Mouse (Mus musculus) cerebellum, postnatal 14 days (tissue): ENCODE measurements around the gene Phactr3.
"Not testable (repeated sequence)": the region's sequence is repeated elsewhere in the genome, so short reads cannot be mapped to it uniquely, and the experiment has no call there.

Source experiments
- DNase-seq, 2 experiments: peaks; one replicate each; pipeline ENCODE4 v3.0.0; 2021; ENCODE audit warnings: mixed read lengths in 2 of 2

The Phactr3 gene

DNA sequence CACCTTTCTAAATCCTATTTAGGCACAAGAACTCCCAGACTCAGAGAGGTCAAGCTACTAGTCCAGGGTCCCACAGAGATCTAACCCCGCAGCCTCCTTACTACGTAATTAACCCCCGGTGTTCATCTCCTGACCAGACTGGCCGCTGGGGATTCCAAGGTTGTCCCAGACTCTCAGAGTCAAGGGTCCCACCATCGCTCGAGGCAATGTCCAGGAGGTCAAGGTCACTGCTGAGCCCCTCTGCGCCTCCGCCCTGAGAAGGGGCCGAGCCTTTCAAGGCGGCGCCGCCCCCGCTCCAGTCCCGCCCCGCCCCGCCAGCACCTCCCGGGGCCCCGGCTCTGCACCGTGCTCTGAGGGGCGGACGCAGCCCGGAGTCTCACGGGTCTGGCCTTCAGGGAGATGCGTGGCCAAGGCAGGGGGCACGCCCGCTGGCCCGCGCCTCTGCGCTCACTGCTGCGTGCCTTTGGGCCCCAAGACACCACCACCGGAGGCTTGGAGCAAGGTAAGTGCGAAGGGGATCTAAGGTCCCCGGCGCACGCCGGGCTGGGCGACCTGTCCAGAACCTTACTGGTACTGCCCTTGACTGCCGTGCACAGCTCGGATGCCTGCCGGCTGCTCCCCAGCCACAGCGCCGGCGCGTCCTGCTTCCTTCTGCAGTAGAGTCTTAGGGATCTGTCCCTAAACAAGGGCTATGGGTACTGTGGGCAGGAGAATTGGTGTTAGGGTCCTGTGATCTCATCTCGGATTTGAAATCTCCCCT, at the start of gene Phactr3:
Gene Phactr3, plus strand, starts transcription at position 175 of the 760 bp plus-strand sequence.
- DNase-seq = peak; percentile 57 to 58

DNA sequence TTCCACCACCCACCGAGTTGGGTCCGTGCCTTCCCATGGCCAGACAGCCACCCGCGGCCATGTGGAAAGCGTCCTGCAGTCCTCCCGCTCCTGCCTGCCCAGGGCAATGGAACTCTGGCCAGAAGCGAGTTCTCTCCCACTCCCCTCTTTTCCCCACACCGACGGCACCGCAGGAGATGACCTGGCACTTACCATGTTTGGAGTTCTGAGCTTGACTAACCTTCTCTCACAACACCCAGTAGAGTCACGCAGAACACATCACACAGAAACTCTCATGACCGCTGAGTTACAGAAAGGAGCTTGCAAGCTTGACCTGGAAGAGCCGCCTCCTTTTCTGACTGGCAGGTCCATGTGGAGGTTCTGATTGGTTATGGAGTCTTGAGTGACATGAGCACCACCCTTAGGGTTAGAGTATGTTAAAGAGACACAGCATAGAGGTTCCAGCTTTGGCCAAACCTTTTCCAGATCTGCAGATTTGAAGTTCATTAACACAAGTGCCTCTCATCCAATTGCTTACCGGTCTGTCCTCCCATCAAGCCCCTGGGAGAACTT, 40.5 kb upstream of the Phactr3 start, which contains the start of gene Zfp931:
Gene Zfp931, minus strand, starts transcription at position 311 of the 552 bp plus-strand sequence.
- not testable (repeated sequence) for DNase-seq

DNA sequence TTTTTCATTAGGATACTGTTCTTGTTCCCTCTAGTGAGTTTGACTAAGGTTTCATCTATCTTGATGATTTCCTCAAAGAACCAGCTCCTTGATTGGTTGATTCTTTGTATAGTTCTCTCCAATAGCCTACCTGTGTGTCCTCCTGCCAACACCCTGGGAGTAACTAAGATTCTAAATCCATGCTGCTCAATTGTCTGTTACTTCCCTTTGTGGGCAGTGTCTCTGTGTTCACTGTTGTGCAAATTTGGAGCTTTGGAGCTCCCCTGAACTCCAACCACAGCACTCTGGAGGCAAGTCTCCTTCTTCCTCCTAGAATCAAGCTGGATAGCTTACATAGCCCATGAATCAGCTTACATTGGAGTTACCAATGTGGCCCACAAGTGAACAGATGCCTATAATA, 29.2 kb upstream of the Phactr3 start:
- DNase-seq = no peak

DNA sequence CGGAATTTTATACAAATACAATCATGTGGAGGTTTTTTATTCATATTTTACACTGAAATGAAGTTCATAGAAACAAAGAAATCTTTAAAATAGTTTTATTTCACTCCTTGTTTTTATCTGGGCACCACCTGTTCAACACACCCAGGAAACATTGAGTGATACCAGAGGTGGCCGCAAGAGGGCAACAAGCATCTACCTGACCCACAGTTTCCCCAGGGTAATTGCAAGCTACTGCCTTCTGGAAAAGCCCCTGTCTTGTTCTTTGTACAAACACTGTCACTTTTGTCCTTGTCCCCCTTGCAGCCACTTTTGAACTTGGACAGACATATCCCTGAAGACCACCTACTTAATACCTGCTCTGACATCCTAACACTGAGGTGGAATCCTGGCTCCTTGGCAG, 20.8 kb upstream of the Phactr3 start:
- DNase-seq = peak; percentile 86 to 87

DNA sequence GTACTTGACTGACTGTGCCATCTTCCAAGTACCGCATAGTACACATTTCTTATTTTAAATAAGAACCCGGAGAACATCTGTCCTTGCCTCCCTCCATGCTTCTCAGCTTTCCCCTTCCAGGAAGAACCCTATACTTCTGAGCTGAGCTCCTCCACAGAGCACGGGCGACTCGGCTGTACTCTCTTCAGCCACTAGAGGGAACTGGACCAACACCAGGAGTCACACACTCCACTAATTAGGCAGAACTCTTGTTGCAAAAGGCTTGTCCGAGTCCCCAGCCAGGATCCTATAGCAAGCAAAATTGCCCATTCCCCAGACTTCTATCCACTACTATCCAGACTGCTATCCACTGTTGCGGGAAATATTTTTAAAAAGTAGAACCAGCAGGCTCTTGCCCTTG, 16.8 kb upstream of the Phactr3 start:
- peak; percentile 86 for DNase-seq

DNA sequence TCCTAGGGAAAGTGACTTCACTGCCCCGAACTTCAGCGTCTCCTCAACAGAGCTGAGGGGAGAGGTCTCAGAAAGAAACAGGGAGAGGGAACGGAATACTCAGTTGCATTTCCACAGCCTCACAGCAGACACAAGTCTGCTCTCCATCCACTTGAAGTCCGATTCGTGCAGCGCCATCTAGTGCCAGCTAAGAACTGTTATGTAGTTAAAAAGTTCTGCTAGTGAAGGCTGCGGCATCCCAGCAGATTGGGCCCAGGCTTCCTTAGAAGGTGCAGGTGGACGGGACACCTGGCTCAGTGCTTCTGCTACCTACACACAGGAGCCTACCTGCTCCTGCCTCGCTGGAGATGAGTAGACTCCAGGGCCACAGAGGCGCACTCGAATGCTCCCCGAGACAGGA, 829 bp upstream of the Phactr3 start:
- DNase-seq = peak; percentile 75 to 77

DNA sequence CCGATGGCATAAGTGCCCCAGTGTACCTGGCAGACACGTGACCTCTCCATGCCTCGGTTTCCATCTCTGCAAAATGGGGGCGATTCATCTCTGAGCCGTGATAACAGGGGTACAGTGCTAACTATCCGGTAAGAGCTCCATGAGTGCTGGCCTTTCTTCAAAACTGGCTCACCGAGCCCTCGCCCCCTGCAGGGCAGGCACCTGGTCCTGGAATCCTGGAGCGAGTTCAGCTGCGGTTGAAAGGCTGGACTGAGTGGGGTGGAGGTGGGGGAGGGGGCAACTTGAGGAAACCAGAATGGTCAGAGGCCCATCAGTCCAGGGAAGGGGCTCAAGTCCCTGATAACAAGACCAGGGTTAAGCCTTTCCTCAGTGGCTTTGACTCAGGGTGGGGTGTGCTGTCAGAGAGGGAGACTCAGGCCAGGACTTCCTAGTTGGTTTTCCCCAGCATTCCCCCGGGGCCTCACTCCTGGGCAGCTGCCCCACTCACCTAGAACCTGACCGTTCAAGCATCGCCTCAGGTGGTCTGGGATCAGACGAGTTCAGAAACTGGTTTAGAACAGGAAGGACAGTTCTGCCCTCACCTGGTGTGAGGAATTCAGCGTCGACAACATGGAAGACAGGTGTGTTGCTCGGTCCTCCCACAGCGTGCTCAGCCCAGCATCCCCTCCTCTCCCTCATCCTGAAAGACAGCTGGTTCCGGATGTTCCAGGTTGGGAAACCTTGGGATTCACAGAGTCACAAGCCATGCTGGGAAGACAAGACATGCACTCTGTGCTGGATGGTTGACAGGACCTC, 983 bp downstream of the Phactr3 start:
- DNase-seq = peak in 1 of 2 experiments; percentile 59

DNA sequence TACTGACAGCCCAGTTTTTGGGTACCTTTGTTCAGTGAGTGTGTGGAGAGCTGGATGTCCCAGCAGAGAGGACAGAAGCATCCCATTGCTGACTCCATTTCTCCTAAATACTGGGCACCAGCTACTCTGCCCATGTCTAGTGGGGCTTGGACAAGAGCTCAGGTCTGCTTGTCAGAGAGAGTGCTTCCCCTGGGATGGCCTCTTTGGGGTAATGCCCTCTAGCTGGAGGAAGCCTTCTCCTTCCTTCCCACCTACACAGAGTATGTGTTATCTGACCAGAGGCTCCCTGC, 1.5 kb downstream of the Phactr3 start:
- no peak for DNase-seq

DNA sequence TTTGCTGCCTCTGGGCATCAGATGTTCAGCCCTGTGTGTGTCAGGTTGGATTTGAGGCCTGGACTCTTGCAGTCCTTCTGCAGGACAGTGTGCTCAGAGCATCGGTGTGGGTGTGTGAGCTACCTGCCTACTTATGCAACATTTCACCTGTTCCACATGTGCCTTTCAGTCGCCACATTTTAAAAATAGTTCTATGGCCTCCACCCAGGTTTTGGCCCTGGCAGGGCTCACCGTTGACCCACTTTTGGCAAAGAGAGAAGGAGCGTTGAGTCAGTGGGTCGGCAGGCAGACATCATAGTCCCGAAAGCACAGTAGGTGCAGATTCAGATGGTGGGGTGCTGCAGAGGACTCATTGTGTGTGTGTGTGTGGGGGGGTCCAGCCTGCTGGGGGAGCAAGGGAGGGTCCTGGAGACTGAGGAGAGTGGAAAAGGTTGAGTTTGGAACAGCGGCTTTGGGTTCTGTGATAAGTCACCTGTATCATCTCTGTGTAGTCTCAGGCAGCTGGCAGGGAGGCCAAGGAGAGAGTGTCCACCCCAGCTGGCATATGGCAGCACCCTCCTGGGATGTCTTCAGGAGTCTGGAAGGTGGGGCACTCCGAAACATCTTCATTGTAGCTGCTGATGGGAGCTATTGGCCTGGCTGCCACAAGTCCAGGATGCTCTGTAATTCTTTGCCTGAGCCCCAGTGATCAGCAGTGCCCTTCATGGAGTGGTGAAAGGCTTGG, 2.0 kb downstream of the Phactr3 start:
- no peak for DNase-seq

DNA sequence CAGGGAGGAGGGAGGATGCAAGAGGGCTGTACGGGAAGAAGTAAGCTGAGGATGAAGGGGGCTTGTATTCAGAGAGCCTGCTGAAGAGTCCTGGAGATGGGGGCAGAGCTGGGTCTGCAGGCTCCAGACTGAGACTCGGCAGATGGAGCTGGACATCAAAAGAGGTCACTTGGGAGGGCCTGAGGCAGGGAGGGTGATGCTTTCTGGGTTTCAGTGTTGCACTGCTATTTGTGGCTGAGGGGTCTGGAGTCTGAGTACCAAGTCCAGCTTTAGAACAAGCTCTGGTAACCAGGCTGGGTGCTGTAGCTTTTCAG, 2.6 kb downstream of the Phactr3 start:
- DNase-seq = no peak

DNA sequence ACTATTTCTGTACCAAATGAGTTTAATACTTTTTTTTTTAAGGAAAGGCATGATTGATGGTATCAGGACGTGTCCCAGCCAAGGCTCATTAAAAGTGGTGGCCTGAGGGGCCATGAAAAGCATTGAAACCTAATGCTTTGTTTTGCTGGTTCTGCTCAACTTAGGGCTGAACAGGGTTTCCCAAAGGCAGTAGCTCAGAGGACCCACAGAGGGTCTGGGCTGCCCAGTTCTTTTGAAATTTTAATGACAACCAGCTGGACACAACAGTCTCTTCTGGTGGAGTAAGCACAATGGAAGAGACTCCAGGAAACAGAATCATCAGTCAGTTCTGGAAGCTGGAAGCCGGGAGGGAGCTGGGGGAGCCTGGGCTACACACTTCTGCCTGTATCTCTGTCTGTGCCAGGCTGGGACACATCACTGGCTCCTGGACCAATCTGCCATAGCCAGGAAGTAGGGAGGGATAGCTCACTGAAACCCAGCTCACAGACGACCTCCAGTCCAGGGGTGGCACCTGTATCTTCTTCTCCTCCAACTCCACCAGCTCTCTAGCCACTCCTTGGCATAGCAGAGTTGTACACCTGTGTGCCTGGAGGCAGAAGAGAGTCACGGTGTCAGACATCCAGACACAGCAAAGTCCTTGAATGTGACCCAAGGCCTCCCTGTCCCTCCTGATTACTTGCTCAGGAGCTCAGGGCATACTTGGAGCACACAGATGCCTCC, 3.3 kb downstream of the Phactr3 start:
- DNase-seq = no peak

DNA sequence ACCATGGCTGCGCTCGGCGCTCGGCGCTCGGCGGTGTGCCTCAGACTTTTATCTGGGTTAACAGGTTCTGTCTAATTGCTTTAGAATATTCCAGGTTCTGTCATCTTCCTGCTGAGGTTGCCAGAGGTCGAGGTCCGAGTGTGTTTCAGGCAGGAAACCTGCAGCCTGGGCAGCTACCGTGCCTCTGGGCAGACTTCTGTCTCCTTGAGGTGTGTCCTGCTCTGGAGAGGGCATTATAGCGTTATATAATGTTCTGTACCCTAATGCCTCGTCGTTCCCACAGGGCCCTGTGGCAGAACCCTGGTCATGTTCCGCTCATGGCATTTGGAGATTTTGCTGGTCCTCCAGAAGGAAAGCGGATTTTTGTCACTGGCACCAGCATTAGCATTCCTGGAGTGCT, 4.7 kb downstream of the Phactr3 start:
- no peak for DNase-seq

DNA sequence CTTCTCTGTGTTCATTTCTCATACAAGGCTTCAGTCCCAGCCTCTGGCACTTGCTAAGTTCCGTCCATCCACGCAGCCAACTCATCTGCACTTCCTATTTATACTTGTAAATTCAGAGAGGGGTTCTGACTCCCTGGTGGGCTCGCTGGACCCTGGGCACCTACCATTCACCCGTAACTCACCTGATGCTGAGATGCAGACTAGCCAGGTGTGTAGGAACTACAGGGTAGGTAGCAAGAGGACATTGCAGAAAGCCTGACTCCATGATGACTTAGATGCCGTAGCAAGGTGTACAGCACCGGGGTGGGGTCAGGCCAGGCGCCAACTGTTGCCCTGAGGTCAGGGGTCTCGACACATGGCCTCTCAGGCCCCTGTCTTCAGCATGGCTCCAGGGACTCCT, 6.7 kb downstream of the Phactr3 start:
- peak; percentile 11 to 15 for DNase-seq

DNA sequence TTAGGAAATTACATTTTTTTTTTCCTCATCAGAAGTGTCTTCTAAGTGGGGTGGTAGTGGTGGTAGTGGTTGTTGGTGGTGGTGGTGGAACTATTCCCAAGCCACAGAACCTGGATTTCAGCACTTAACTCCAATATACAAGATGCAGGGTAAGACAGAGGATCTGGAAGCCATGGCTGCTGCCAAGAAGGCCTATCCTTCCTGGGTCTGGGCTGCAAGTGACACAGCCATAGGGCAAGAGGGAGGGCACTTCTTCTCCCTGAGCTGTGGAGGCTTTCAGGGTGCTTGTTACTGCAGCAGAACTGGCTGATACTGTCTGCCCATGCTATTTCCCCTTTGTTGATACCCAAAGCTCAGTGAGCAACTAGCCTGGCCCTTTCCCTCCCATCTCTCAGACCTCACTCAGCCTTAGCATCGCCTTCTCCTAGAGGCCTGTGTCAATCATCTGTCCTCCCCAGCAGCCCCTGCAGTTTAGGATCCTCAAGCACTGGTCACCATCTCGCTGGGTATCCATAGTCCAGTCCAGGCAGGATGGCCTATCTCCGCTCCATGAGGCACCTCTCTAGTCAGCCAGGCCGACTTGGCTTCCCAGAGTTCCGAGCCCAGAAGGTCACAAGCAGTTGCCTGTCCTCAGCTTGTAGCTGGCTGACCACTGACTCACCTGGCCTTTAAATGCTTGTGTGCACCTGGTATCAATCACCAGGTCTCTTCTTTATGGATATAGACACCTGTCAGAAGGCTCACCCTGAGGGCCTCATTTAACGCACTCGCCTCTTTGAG, 7.5 kb downstream of the Phactr3 start:
- peak in 1 of 2 experiments; percentile 2 for DNase-seq

DNA sequence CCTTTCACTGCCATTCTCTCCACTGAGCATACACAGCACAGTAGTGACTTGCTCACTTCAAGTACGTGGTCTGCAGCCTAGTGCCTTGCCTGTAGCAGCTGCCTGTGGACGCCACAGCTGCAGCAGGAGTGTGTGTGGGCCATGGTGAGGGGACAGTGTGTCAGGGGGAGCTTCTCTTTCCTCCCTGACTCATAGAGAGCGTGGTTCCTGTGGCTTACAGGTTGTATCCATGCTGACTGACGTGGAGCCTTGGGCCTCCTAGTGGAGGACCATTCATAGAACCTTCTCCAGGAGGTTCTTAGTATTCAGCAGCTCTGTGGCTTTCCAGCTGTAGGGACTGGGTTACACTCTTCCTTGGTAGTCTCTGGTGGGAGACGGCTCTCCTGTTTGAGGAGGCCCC, 9.8 kb downstream of the Phactr3 start:
- peak; percentile 7 to 12 for DNase-seq

DNA sequence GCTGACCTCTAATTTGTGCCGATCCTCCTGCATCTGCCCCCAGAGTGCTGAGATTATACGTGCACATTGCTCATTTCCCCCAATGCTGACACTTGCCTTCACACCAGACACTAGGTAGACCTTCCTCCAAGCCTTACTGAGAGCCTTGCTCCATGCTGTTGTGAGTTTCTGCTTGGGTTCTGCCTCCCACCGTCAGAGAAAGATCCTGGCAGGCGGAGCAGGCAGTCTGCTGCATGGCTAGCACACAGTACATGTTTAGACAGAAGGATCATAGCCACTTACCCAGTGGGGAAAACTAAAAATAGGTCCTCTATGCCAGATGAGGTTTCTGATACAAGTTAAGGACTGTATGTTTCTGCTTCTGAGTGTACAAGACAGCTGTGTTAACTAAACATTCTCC, 10.4 kb downstream of the Phactr3 start:
- peak; percentile 42 to 58 for DNase-seq

DNA sequence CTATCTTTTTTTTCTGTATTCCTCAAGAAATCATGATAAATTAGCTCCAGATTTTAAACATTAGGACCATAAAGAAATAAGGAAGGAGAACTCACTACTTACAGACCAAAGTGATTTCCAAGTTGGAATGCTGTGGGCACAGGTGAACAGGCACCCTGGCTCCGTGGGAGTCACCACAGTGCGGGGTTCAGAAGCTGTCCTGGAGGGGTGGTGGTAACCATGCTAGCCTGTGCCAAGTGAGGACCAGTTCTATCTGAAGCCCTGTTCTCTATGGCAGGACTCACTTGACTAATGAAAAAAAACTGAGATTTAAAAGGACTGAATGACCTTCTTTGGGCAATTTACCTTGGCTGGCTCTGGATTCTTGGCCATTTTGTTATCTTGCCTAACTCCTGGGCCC, 10.9 kb downstream of the Phactr3 start:
- DNase-seq = peak; percentile 5 to 22

DNA sequence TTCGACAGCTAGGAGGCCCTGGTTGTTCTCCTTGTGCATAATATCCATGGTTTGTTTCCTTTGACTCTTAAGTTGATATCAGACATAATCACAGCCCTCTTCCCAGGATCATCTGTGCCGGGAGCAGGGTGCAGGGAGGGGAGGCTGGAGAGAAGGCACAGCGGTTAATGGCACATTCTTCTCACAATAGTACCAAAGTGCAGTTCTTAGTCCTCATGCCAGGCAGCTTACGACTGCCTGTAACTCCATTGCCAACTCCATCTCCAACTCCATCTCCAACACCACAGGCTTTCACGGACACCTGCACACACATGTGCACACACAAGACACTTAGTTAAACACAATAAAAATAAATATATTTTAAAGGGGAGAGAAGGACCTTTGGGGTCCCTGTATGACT, 11.8 kb downstream of the Phactr3 start:
- peak in 1 of 2 experiments; percentile 3 for DNase-seq

DNA sequence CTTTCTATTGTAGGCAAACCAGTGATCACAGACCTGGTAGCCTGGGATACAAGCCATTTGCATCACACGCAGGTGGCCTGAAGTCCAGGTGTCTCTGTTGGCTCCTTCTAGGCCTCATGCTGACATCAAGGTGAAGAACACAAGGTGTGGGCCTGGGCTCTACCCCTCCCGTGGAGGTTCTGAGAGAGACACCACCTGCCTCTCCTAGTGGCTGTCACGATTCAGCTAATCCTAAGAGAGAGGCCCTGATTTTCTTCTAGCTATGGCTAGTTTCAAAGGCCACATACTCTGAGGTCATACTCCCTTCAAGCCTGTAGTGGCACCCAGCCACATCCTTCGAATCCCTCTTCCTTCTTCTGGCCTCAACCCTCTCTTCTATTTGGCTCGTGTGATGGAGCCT, 12.2 kb downstream of the Phactr3 start:
- DNase-seq = peak; percentile 64 to 84

DNA sequence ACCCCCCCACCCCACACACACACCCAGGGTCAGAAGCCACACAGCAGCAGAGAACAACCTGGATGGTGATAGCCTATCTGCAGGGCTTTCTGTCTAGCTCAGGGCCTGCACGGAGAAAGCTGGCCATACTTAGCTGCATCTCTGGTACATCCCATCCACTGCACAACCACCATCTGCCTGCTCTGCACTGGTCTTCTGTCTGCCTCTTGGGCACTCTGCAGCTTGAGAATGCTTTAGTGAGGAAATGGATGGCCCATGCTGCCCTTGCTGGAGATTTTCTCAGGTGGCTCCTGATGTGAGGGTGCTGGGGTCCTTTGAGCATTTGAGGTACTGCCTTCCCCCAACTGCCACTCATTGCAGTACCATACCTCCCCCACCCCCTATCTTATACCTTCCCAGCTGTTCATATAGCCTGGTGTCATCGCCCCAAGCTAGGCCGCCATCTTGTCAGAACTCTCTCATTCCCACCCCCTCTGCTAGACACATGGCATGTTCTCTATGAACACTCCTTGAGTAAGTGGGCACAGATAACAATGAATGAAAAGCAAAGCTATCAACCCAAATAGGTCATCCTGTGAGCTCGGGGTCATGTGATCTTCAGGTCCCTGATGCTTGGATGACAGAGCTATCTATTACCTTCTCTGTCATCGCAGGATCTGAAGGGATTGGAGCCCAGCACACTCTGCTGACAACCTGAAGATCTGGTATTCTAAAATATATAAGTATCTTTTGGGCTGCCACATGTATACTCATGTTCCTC, 13.0 kb downstream of the Phactr3 start:
- peak; percentile 4 to 32 for DNase-seq

DNA sequence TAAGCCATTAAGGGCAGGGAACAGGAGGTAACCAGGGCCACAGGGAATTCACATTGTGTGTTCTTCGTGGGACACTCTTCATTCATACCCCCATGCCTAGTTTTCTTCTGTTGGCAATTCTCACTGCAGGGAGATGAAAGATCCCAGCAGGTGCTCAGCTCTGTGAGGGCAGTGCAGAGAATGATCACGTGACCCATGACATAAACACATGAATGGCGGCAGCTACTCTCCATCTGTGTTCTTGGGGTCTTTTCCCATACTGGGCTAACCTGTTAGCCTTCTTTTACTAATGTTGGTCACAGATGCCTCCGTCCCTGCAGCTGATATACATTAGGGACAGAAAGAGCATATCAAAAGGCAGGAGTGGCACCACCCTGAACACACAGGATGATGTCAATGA, 16.9 kb downstream of the Phactr3 start:
- no peak for DNase-seq
